Mouse (Mus musculus) bone marrow, adult 2 months (tissue): ENCODE measurements around the gene Ttc41.
"Not testable (repeated sequence)": the region's sequence is repeated elsewhere in the genome, so short reads cannot be mapped to it uniquely, and the experiment has no call there.

Experiments used
- CTCF ChIP-seq: fragments of 200-500 bp; IDR thresholded peaks from 2 replicates; pipeline ENCODE4 v1.5.1; 2011; ENCODE audit warnings: low read length, control low read depth; ENCODE audit not compliant: control insufficient read depth, insufficient read depth
- POLR2A ChIP-seq: fragments of 200-500 bp; IDR thresholded peaks from 2 replicates; pipeline ENCODE4 v1.6.1; 2011; ENCODE audit warnings: low read depth, mild to moderate bottlenecking, control low read depth, low read length, borderline replicate concordance; ENCODE audit not compliant: control insufficient read depth

DNA sequence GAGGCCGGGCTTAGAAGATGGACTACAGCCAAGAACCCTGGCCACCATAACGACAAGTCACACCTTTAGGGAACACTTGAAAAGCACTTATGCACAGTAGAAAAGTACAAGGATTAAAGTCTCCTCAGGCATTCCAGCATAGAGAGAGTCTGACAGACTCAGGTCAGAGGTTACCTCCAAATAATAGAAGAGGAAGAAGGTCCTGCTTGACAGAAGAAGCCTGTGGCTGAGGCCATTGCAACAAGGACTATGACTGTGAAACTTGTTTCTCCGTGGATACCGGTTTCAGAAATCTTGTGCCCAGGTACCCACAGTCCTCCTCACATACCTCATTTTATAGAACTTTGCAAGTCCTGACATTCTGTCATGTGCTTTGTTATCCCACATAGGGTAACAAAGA lies 35.1 kb upstream of the Ttc41 start:
- TF ChIP-seq CTCF, POLR2A: not testable (repeated sequence)
